Mouse (Mus musculus): ENCODE results near the gene Ppa1. TPM values are rescaled to one million over a fixed set of nuclear protein-coding genes. Genes with fewer than 3 reads are reported as not detected.

Gene Ppa1
- total and polyA plus RNA-seq, 3 experiments = 178 to 337 (median 249) TPM

GRCm38 (mm10) chr10:61626551-61626950, 21.8 kb upstream of the Ppa1 start:
- no peaks in the 10 kb centered on the region for H3K79me2 ChIP-seq (replicated peaks; ENCODE audit: control insufficient read depth, extremely low read depth, insufficient read depth, poor library complexity, severe bottlenecking)
- H3K9ac ChIP-seq (ENCODE audit: insufficient read depth, low read depth) = no peak overlapping the region
- no peak for DNase-seq (ENCODE audit: extremely low read depth)
- peaks cover 4% of the 10 kb centered on the region for H3K9me3 ChIP-seq (replicated peaks; ENCODE audit: low read length)
- H3K27me3 ChIP-seq (replicated peaks) = no peaks in the 10 kb centered on the region
- H3K4me2 ChIP-seq (ENCODE audit: insufficient read depth, low read depth, poor library complexity, severe bottlenecking) = no peak overlapping the region
- in situ Hi-C loops (cut with MboI; ENCODE audit: low pct_ligation_motif_present, low pct_unique_long_range_greater_than_20kb, low sequenced_read_pairs) (no loop called here), dilution Hi-C loops (cut with MboI; ENCODE audit: extremely low pct_ligation_motif_present, extremely low pct_unique_long_range_greater_than_20kb, low sequenced_read_pairs) (no loop called here)
- no peaks in the 10 kb centered on the region for H3K36me3 ChIP-seq (replicated peaks in 1 of 2; ENCODE audit: control insufficient read depth in 1 of 2, insufficient read depth in 1 of 2, low read length in 1 of 2)
- no peak overlapping the region for H3K4me3 ChIP-seq (replicated peaks in 1 of 3; ENCODE audit: low read depth in 2 of 3, low read length in 2 of 3, poor library complexity in 1 of 3)
- no peak for TF ChIP-seq MAX (IDR thresholded peaks at IDR 0.05; ENCODE audit: low read length)
- TF ChIP-seq ZNF384 (IDR thresholded peaks at IDR 0.05; ENCODE audit: low read depth, low read length) = no peak
- no peak for TF ChIP-seq TBP (conservative IDR thresholded peaks at IDR 0.05; ENCODE audit: low read depth, low read length)
- no peak for TF ChIP-seq PAX5 (IDR thresholded peaks at IDR 0.05; ENCODE audit: low read length)
- TF ChIP-seq MYC (IDR thresholded peaks at IDR 0.05; ENCODE audit: low read depth, low read length) = no peak
- TF ChIP-seq SIN3A (IDR thresholded peaks at IDR 0.05; ENCODE audit: low read length) = no peak
- TF ChIP-seq RCOR1 (conservative IDR thresholded peaks at IDR 0.05; ENCODE audit: low read depth, low read length) = no peak
- TF ChIP-seq POLR2AphosphoS2 (IDR thresholded peaks at IDR 0.05; ENCODE audit: low read depth, low read length) = no peak
- TF ChIP-seq POLR2A (IDR thresholded peaks at IDR 0.05; ENCODE audit: low read depth, low read length) = no peak
- H3K27ac ChIP-seq (ENCODE audit: insufficient read depth, low read depth) = no peak overlapping the region
- H3K4me1 ChIP-seq (ENCODE audit: control insufficient read depth in 1 of 2, insufficient read depth in 2 of 2) = peaks cover under 1 to 10% of the 10 kb centered on the region in 2 experiments; a peak in 3 of 4 replicates

- peaks cover 4% of the 10 kb centered on the region for H3K9me3 ChIP-seq (replicated peaks; ENCODE audit: low read length)
- H3K79me2 ChIP-seq (replicated peaks; ENCODE audit: control insufficient read depth, extremely low read depth, insufficient read depth, poor library complexity, severe bottlenecking) = no peaks in the 10 kb centered on the region
- H3K4me1 ChIP-seq (ENCODE audit: control insufficient read depth in 1 of 2, insufficient read depth in 2 of 2) = peaks cover 2% of the 10 kb centered on the region in 2 experiments; a peak in 3 of 4 replicates
- H3K9ac ChIP-seq (ENCODE audit: insufficient read depth, low read depth) = no peak overlapping the region
- H3K27ac ChIP-seq (ENCODE audit: insufficient read depth, low read depth) = no peak overlapping the region
- in situ Hi-C loops (cut with MboI; ENCODE audit: low pct_ligation_motif_present, low pct_unique_long_range_greater_than_20kb, low sequenced_read_pairs) (no loop called here), dilution Hi-C loops (cut with MboI; ENCODE audit: extremely low pct_ligation_motif_present, extremely low pct_unique_long_range_greater_than_20kb, low sequenced_read_pairs) (no loop called here)
- H3K36me3 ChIP-seq (replicated peaks in 1 of 2; ENCODE audit: control insufficient read depth in 1 of 2, insufficient read depth in 1 of 2, low read length in 1 of 2) = no peaks in the 10 kb centered on the region
- no peak for DNase-seq (ENCODE audit: extremely low read depth)
- H3K4me2 ChIP-seq (ENCODE audit: insufficient read depth, low read depth, poor library complexity, severe bottlenecking) = no peak overlapping the region
- H3K27me3 ChIP-seq (replicated peaks) = peaks cover 2% of the 10 kb centered on the region
- H3K4me3 ChIP-seq (replicated peaks in 1 of 3; ENCODE audit: low read depth in 2 of 3, low read length in 2 of 3, poor library complexity in 1 of 3) = no peak overlapping the region
- TF ChIP-seq USF1 (IDR thresholded peaks at IDR 0.05; ENCODE audit: low read depth, low read length) = no peak
- no peak for TF ChIP-seq IRF4 (IDR thresholded peaks at IDR 0.05; ENCODE audit: low read depth, low read length)
- no peak for TF ChIP-seq MYC (IDR thresholded peaks at IDR 0.05; ENCODE audit: low read depth, low read length)
- TF ChIP-seq RCOR1 (conservative IDR thresholded peaks at IDR 0.05; ENCODE audit: low read depth, low read length) = no peak
- TF ChIP-seq MAZ (IDR thresholded peaks at IDR 0.05; ENCODE audit: low read depth, low read length) = no peak
- TF ChIP-seq POLR2AphosphoS2 (IDR thresholded peaks at IDR 0.05; ENCODE audit: low read depth, low read length) = no peak
- TF ChIP-seq MAX (IDR thresholded peaks at IDR 0.05; ENCODE audit: low read length) = no peak
- no peak for TF ChIP-seq ZKSCAN1 (IDR thresholded peaks at IDR 0.05; ENCODE audit: borderline replicate concordance, low read depth, low read length)
- TF ChIP-seq CHD1 (IDR thresholded peaks at IDR 0.05; ENCODE audit: low read depth, low read length) = no peak
- no peak for TF ChIP-seq EP300 (IDR thresholded peaks at IDR 0.05; ENCODE audit: low read length)
- TF ChIP-seq KAT2A (IDR thresholded peaks at IDR 0.05; ENCODE audit: insufficient replicate concordance, low read length) = no peak
- TF ChIP-seq ETS1 (conservative IDR thresholded peaks at IDR 0.05; ENCODE audit: low read depth, low read length) = no peak
- TF ChIP-seq HCFC1 (IDR thresholded peaks at IDR 0.05; ENCODE audit: low read depth, low read length) = no peak
Observed at GRCm38 (mm10) chr10:61627195-61627937, 21.0 kb upstream of the Ppa1 start.

Measured in CH12.LX (cell line).